13 mouse cellular contexts compared by ENCODE assay signal in the genomic region with DNA sequence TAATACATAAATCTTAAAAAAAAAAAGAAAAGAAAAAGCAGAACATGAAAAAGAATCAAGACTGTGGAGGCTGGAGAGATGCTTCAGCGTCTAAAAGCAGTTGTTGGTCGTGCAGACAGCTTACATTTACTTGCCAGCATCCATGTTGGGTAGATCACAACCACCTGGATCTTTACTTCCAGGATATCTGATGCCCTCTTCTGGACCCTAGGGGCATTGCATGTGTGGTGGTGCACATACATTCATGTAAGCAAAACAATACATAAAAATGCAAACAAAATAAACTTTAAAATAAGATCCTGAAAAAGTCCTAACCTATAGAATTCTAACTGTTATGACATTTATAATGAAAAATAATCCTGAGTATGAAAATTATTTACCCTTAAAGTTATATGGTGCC.
A peak's percentile ranks its signal among the peaks of the same experiment; 100 is the strongest.
DNase-seq lines count a peak whose midpoint lies in the region; ATAC-seq and TF ChIP-seq lines count a peak whose summit lies in the region.
"Had no signal": no experiment of that assay in that cellular context is flagged by ENCODE, and none has a peak within 500 bp of the region (broad histone marks: within the 10 kb centered on the region; RNA-seq: fewer than 3 reads in every experiment).

No protein-coding gene starts in this region.

- no peak for ATAC-seq in hindbrain, postnatal 0 days
- ATAC-seq in Patski = no peak
- no peak for ATAC-seq in granulocyte monocyte progenitor cell, adult 5-6 weeks (replicated peaks; ENCODE audit: poor library complexity, severe bottlenecking)
- ATAC-seq: forebrain, embryonic 16.5 days had no signal

- CTCF ChIA-PET in Patski (lab: Charles Lee) = no interaction called here

- POLR2A ChIA-PET in Patski (lab: Charles Lee) = no interaction called here

- H3K9ac ChIP-seq in hindbrain, postnatal 0 days (replicated peaks; ENCODE audit: low read length) = no peak overlapping the region
- H3K9ac ChIP-seq: hindbrain, embryonic 15.5 days; neural tube, embryonic 13.5 days had no signal

- intact Hi-C loops in left cerebral cortex, postnatal 10 days (cut with DNase I) = no loop called here

- 95% methylated on average over 2 of the region's 2 CpGs for WGBS in hindbrain, postnatal 0 days
- WGBS in hindbrain, embryonic 10.5 days = 89% methylated on average over 2 of the region's 2 CpGs

- no peaks in the 10 kb centered on the region for H3K4me1 ChIP-seq in hindbrain, postnatal 0 days (ENCODE audit: insufficient read depth, low read length)
- H3K4me1 ChIP-seq in hindbrain, embryonic 10.5 days (replicated peaks) = no peaks in the 10 kb centered on the region
- H3K4me1 ChIP-seq: hindbrain, embryonic 15.5 days; neural tube, embryonic 13.5 days had no signal

- DNase-seq in hindbrain, postnatal 0 days (ENCODE audit: low spot score) = no peak
- DNase-seq in hindbrain, embryonic 10.5 days (ENCODE audit: low spot score) = no peak
- peak; percentile 14 for DNase-seq in thymus, postnatal 14 days
- no peak for DNase-seq in thymus, postnatal 0 days (ENCODE audit: low spot score)
- no peak for DNase-seq in Patski (ENCODE audit: low read depth, low spot score)
- peak; percentile 40 for DNase-seq in thymus, postnatal 4 days
- DNase-seq in left cerebral cortex, postnatal 10 days (ENCODE audit: extremely low spot score in 1 of 2, low spot score in 2 of 2) = no peak
- DNase-seq: gastrocnemius, postnatal 14 days had no signal

- no peaks in the 10 kb centered on the region for H3K36me3 ChIP-seq in hindbrain, postnatal 0 days (ENCODE audit: insufficient read depth, low read length)
- H3K36me3 ChIP-seq in hindbrain, embryonic 10.5 days = peaks cover 11% of the 10 kb centered on the region; the same call in 1 of the 2 replicates
- H3K36me3 ChIP-seq: hindbrain, embryonic 15.5 days; neural tube, embryonic 13.5 days had no signal

- no peak overlapping the region for H3K27ac ChIP-seq in hindbrain, postnatal 0 days
- H3K27ac ChIP-seq in hindbrain, embryonic 10.5 days = no peak overlapping the region
- H3K27ac ChIP-seq: hindbrain, embryonic 15.5 days; neural tube, embryonic 13.5 days had no signal

- in situ Hi-C loops in Patski (cut with MboI; ENCODE audit: low pct_unique_long_range_greater_than_20kb) = no loop called here

- no peaks in the 10 kb centered on the region for H3K9me3 ChIP-seq in hindbrain, postnatal 0 days (ENCODE audit: low read length)
- H3K9me3 ChIP-seq in hindbrain, embryonic 10.5 days = no peaks in the 10 kb centered on the region
- H3K9me3 ChIP-seq: G1E; hindbrain, embryonic 15.5 days; neural tube, embryonic 13.5 days had no signal

- no peak overlapping the region for H3K4me3 ChIP-seq in hindbrain, postnatal 0 days (ENCODE audit: low read length)
- no peak overlapping the region for H3K4me3 ChIP-seq in hindbrain, embryonic 10.5 days
- H3K4me3 ChIP-seq: hindbrain, embryonic 15.5 days; neural tube, embryonic 13.5 days had no signal

- no peaks in the 10 kb centered on the region for H3K27me3 ChIP-seq in hindbrain, postnatal 0 days (ENCODE audit: insufficient read depth, low read length)
- H3K27me3 ChIP-seq in hindbrain, embryonic 10.5 days (ENCODE audit: insufficient read depth, poor library complexity, severe bottlenecking) = no peaks in the 10 kb centered on the region
- H3K27me3 ChIP-seq in Patski = no peaks in the 10 kb centered on the region
- H3K27me3 ChIP-seq: hindbrain, embryonic 15.5 days; neural tube, embryonic 13.5 days had no signal

- 0 out of 2 replicates have a peak, but pooled peaks have one; percentile 2 for TF ChIP-seq CTCF in hindbrain, postnatal 0 days (IDR thresholded peaks at IDR 0.05; ENCODE audit: low read depth)
- TF ChIP-seq CTCF in Patski (IDR thresholded peaks at IDR 0.05) = peak; percentile 22

- no peak overlapping the region for H3K4me2 ChIP-seq in hindbrain, postnatal 0 days (ENCODE audit: low read depth, low read length)
- H3K4me2 ChIP-seq: hindbrain, embryonic 15.5 days; neural tube, embryonic 13.5 days had no signal

Comparison
In these comparisons a context has a peak if more than half of its experiments do, and no peak if none do; other contexts are left out.
1. DNase-seq: peak in thymus, postnatal 14 days (single experiment) and thymus, postnatal 4 days (single experiment); none in hindbrain, postnatal 0 days (single experiment), hindbrain, embryonic 10.5 days (single experiment), thymus, postnatal 0 days (single experiment), Patski (single experiment) and left cerebral cortex, postnatal 10 days (0 of 2).